Mouse (Mus musculus) spleen, adult 2 months (tissue): ENCODE results near the gene Dennd1c.

Experiments
- CTCF ChIP-seq: fragments of 200-500 bp; IDR thresholded peaks from 2 replicates; pipeline ENCODE4 v1.5.1; 2011; ENCODE audit warnings: mild to moderate bottlenecking, inconsistent platforms; ENCODE audit not compliant: insufficient read depth, insufficient read length, insufficient replicate concordance; ENCODE audit errors: extremely low read depth
- POLR2A ChIP-seq: fragments of 200-500 bp; IDR thresholded peaks from 2 replicates; pipeline ENCODE4 v1.6.1; 2011; ENCODE audit warnings: low read depth, low read length, inconsistent platforms

GRCm38 (mm10) chr17:57070699-57071098 is 7.6 kb downstream of the Dennd1c start:
- TF ChIP-seq CTCF (no peak), POLR2A (no peak)
